Mouse (Mus musculus) heart, adult 2 months (tissue): ENCODE measurements at regions not wholly inside any gene's neighbourhood (a gene's known extent, or its start where the extent isn't known, plus 50 kb on each side); places are given as distances from the start of the nearest gene placed in this dataset.

ENCODE experiments used
- DNase-seq, 2 experiments: peaks; one replicate each; pipeline ENCODE4 v3.0.0; 2021
- H3K27ac ChIP-seq: fragments of 200-600 bp; 2 replicates; pipeline ENCODE4 v1.8.1; 2022
- H3K27me3 ChIP-seq: fragments of 200-500 bp; 2 replicates; pipeline ENCODE4 v1.6.1; 2012; ENCODE audit warnings: mild to moderate bottlenecking, low read length, inconsistent platforms, mixed read lengths; ENCODE audit not compliant: control insufficient read depth, insufficient read depth
- H3K36me3 ChIP-seq: fragments of 200-500 bp; 2 replicates; pipeline ENCODE4 v1.6.1; 2012; ENCODE audit warnings: low read length, inconsistent platforms; ENCODE audit not compliant: control insufficient read depth, insufficient read depth
- H3K4me1 ChIP-seq: fragments of 200-500 bp; 2 replicates; pipeline ENCODE4 v1.6.1; 2011; ENCODE audit warnings: low read length; ENCODE audit not compliant: control insufficient read depth, insufficient read depth
- H3K4me3 ChIP-seq: fragments of 200-600 bp; 2 replicates; pipeline ENCODE4 v1.8.1; 2022
- H3K79me2 ChIP-seq: fragments of 200-500 bp; replicated peaks from 2 replicates; pipeline ENCODE4 v1.6.1; 2012; ENCODE audit warnings: mild to moderate bottlenecking, inconsistent platforms, low read length, moderate library complexity, mixed read lengths; ENCODE audit not compliant: control insufficient read depth, insufficient read depth
- H3K9ac ChIP-seq: fragments of 200-500 bp; 2 replicates; pipeline ENCODE4 v1.6.1; 2012; ENCODE audit warnings: low read depth, mild to moderate bottlenecking, control low read depth, inconsistent platforms, low read length, mixed read lengths
- CTCF ChIP-seq: fragments of 200-600 bp; IDR thresholded peaks from 2 replicates; pipeline ENCODE4 v1.8.1; 2022; ENCODE audit warnings: antibody characterized with exemption, mild to moderate bottlenecking, moderate library complexity
- EP300 ChIP-seq: fragments of 200-500 bp; IDR thresholded peaks from 2 replicates; pipeline ENCODE4 v1.6.1; 2011; ENCODE audit warnings: low read depth, low read length, control low read depth; ENCODE audit not compliant: insufficient read depth
- POLR2A ChIP-seq: fragments of 200-500 bp; IDR thresholded peaks from 2 replicates; pipeline ENCODE4 v1.6.1; 2011; ENCODE audit warnings: mild to moderate bottlenecking, low read depth, low read length, control low read depth; ENCODE audit not compliant: insufficient read depth
- WGBS: fragments of 180-500 bp; shearing (Covaris S2); methylation state at CpG from one replicate; pipeline ENCODE4 v1.1.7; 2018; 5-methylcytosine and 5-hydroxymethylcytosine counted together
- intact Hi-C: fragments of 180-260 bp; cut with DNase I; formaldehyde crosslinking; loops from one replicate; pipeline ENCODE4 v1.15.1; 2025

DNA sequence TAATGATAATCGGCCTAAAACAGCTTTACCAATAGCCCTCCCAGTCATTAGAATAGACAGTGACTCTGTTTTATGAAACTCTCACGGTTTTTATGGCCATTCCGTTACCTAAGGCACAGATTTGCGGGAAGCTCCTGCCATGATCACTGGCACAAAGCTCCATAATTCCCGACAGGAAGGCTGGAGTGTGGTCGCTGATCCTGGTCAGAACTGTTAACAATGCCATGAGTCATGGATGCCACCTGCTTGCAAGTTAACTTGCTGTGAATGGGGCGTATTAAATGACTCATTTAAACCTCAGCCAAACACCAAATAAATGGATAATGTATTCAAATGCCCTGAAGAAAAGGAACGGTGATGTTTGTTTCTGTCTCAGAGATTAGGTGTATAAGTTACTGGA lies 559.9 kb upstream of the Map3k7 start:
- H3K36me3 ChIP-seq = no peaks in the 10 kb centered on the region
- H3K27me3 ChIP-seq = 0 out of 2 replicates have a peak, but pooled peaks cover 1% of the 10 kb centered on the region
- H3K4me3 ChIP-seq = no peak overlapping the region
- no peaks in the 10 kb centered on the region for H3K79me2 ChIP-seq
- H3K27ac ChIP-seq = no peak overlapping the region
- 58% methylated on average over 8 of the region's 8 CpGs for WGBS
- no peak for DNase-seq
- no peak for TF ChIP-seq POLR2A
- TF ChIP-seq CTCF = no peak
- no peak for TF ChIP-seq EP300
- intact Hi-C loops = no loop called here
- H3K4me1 ChIP-seq = no peaks in the 10 kb centered on the region
- H3K9ac ChIP-seq = no peak overlapping the region

DNA sequence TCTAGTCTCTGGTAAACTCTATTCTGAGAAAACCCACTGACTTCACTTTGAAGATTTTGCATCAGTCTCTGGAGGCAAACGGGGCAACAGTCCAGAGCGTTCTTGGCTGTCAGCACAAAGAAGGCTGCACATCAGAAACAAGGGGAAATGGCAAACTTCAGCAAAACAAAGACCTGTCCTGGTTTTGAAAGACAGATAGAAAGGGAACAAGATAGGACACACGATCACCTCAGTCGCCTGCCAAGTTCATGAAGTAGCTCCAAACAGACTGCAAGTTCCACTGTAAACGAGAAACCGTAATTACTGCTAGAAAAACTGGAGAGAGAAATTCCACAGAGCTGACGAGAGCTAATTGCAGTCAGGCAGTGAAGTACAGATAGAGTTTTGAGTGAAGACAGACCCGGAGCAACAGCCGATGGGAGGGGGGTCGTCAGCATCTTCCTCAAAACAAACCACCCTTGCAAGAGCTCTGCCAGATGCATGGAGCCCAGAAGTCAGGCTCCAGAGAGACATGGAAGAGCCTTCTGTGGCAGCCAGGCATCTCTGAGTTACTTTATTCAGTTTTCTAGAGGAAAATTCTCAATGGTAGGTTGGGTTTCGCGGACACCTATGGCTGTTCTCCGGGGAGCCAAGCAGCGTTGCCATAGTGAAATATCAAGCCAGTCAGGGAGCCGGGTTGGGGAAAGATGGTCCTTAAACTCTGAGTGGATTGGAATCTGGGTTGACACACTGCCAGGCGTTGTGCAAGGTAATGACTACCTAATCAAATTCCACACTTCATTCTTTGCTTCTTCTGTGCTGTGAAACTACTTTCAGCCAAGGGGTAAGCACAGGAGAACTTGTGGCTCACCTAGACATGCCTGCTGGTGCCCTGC lies 558.8 kb upstream of the Map3k7 start:
- Histone ChIP-seq H3K4me3 (no peak overlapping the region), H3K79me2 (no peaks in the 10 kb centered on the region), H3K9ac (0 out of 2 replicates have a peak overlapping the region, but pooled peaks have one; percentile 20), H3K27ac (no peak overlapping the region), H3K36me3 (no peaks in the 10 kb centered on the region), H3K4me1 (no peaks in the 10 kb centered on the region), H3K27me3 (0 out of 2 replicates have a peak, but pooled peaks cover 1% of the 10 kb centered on the region)
- 14% methylated on average over 16 of the region's 16 CpGs for WGBS
- intact Hi-C loops = no loop called here
- TF ChIP-seq CTCF = no peak
- TF ChIP-seq EP300 = no peak
- no peak for TF ChIP-seq POLR2A
- peak; percentile 22 to 26 for DNase-seq

DNA sequence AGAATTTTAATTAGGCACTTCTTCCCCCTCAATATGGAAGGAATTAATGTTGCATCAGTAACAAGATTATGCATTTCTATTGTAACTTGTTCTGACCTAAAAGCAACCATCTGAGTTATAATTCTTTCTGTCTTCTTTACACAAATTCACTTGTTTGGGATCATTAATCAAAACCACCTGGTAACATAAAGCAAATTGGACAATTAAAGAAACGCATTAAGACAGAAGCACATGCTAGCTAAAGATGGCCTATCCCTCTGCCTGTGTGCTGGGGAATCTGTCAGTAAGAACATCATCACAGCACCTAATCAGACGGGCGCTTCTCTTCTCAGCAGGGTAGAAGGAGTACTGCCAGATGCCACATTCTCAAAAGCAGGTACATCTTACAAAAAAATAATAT lies 553.7 kb upstream of the Map3k7 start:
- no peak overlapping the region for H3K4me3 ChIP-seq
- H3K4me1 ChIP-seq = no peaks in the 10 kb centered on the region
- H3K27me3 ChIP-seq = 0 out of 2 replicates have a peak, but pooled peaks cover 1% of the 10 kb centered on the region
- 90% methylated on average over 3 of the region's 3 CpGs for WGBS
- H3K27ac ChIP-seq = no peak overlapping the region
- DNase-seq = no peak
- H3K79me2 ChIP-seq = no peaks in the 10 kb centered on the region
- H3K9ac ChIP-seq = no peak overlapping the region
- intact Hi-C loops = loop anchor here (10.0 kb wide), 1 partner anchor 155 kb away; no protein-coding TSS in a partner anchor
- H3K36me3 ChIP-seq = no peaks in the 10 kb centered on the region
- TF ChIP-seq POLR2A (no peak), EP300 (no peak), CTCF (no peak)

DNA sequence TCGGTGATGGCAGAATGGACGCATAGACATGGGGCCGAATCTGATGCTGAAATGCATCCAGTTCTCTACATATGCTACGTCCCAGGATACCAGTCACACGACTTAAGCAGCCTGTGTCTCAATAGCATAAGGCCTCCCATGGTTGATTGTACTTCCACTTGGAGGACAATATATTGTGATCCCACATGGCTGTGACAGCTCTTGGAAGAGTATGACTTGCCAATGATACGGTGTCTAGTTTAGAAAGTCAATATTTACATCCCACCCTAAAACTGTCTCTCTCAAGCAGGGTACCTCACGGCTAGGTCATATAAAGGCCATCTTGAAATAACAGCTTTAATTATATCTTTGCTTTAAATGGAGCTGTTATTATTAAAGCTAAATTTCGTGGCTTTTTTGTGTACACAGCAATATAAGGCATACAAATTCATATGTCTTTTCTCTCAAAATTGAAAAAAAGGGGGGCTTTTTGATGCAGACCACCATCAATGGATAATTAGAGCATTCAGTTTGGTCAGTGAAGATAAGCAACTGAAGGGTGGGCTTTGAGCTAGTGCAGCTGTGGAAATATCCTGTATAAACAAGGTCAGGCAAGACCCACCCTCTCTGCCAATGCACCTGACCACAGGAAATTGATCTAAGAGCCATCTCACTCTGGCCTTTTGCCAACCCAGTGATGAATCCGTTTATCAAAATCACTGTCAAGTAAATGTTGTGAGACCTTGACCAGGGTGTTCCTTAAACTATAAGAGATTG lies 551.9 kb upstream of the Map3k7 start:
- Histone ChIP-seq H3K36me3 (no peaks in the 10 kb centered on the region), H3K79me2 (no peaks in the 10 kb centered on the region), H3K9ac (no peak overlapping the region), H3K27me3 (no peaks in the 10 kb centered on the region), H3K27ac (no peak overlapping the region), H3K4me3 (no peak overlapping the region), H3K4me1 (no peaks in the 10 kb centered on the region)
- no peak for DNase-seq
- intact Hi-C loops = loop anchor here (10.0 kb wide), 1 partner anchor 153 kb away; no protein-coding TSS in a partner anchor
- TF ChIP-seq EP300 (no peak), POLR2A (no peak), CTCF (no peak)
- WGBS = 79% methylated on average over 9 of the region's 9 CpGs

DNA sequence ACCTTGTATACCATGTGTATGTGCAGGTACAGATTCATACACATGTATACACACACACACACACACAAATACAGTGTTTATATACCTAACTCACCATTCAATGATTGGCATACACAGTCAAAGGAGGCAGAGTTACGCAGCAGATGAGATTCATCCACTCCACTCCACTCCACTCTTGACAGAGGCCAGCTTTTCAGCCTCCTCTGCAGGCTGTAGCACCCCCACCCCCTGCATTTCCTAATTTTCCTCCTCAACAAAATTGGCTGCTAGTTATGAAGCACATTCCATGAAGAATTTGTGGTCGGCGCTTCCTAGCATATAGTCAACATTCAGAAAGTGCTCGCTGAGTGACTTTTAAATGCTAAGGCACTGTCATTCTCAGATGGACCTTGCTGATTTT lies 546.7 kb upstream of the Map3k7 start:
- TF ChIP-seq CTCF (no peak), POLR2A (no peak), EP300 (no peak)
- Histone ChIP-seq H3K9ac (no peak overlapping the region), H3K36me3 (no peaks in the 10 kb centered on the region), H3K4me1 (no peaks in the 10 kb centered on the region), H3K27me3 (no peaks in the 10 kb centered on the region), H3K79me2 (no peaks in the 10 kb centered on the region), H3K27ac (no peak overlapping the region), H3K4me3 (no peak overlapping the region)
- no peak for DNase-seq
- 81% methylated on average over 4 of the region's 4 CpGs for WGBS
- intact Hi-C loops = loop anchor here (10.0 kb wide), 1 partner anchor 148 kb away; no protein-coding TSS in a partner anchor

DNA sequence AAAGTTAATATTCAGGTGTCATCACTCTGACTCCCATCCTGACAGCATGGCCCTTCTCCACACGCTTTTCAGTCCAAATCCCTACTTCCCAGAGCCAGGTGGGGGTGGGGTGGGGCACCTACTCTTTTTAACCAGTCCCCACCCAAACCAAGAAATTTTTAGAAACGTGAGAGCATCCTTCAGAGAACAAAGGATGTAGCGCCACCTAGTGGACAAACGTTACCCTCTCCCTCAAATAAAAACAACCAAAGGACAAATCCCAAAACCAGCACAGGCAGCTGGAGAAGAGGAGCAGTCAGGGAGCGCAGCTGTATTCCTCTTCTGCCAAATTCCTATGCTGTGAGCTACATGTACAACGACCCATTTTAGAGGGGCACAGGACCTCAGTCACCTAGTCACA lies 544.7 kb upstream of the Map3k7 start:
- no peak overlapping the region for H3K27ac ChIP-seq
- TF ChIP-seq EP300 = no peak
- peak; percentile 80 for TF ChIP-seq CTCF
- intact Hi-C loops = loop anchor here (10.0 kb wide), 1 partner anchor 146 kb away; no protein-coding TSS in a partner anchor
- H3K4me1 ChIP-seq = no peaks in the 10 kb centered on the region
- WGBS = 9% methylated on average over 6 of the region's 6 CpGs
- peak in 1 of 2 experiments; percentile 19 for DNase-seq
- H3K9ac ChIP-seq = no peak overlapping the region
- no peaks in the 10 kb centered on the region for H3K36me3 ChIP-seq
- H3K27me3 ChIP-seq = no peaks in the 10 kb centered on the region
- H3K79me2 ChIP-seq = no peaks in the 10 kb centered on the region
- no peak overlapping the region for H3K4me3 ChIP-seq
